Mouse (Mus musculus) splenic B cell, adult 2 months (primary cell): ENCODE measurements around the gene Adora2a.
"Not testable (repeated sequence)": the region's sequence is repeated elsewhere in the genome, so short reads cannot be mapped to it uniquely, and the experiment has no call there.

Experiments used
- DNase-seq: peaks from one replicate; pipeline ENCODE4 v3.0.0-alpha.2; 2011; ENCODE audit warnings: low read depth, low spot score
- H3K27me3 ChIP-seq: 2 replicates; pipeline ENCODE4 v1.6.1; 2012; ENCODE audit warnings: mild to moderate bottlenecking, low read length, moderate library complexity, mixed read lengths; ENCODE audit not compliant: control insufficient read depth, poor library complexity, insufficient read depth, severe bottlenecking
- H3K36me3 ChIP-seq: 2 replicates; pipeline ENCODE4 v1.6.1; 2012; ENCODE audit warnings: mild to moderate bottlenecking, low read length, moderate library complexity, mixed read lengths; ENCODE audit not compliant: control insufficient read depth, poor library complexity, insufficient read depth, severe bottlenecking

Gene Adora2a

DNA sequence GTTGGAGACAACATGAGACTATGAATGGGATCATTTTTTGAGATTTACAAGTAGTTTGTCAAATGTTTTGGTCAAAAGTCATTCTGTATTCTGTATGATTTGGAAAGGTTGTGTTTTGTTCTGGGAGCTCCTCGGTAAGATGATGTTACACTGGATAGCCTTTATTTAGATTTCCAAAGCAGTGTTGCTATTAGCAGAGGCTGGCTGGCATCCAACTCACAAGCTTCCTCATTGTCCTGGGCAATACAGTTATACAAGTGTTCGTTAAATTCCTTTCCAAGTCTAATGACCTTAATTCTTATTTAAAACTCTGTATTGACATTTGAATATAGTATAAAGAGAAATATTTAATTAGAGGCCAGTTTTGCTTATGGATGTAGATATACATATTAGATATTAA lies 28.6 kb downstream of the Adora2a start:
- Histone ChIP-seq H3K36me3 (no peaks in the 10 kb centered on the region), H3K27me3 (no peaks in the 10 kb centered on the region)
- DNase-seq, result no peak

DNA sequence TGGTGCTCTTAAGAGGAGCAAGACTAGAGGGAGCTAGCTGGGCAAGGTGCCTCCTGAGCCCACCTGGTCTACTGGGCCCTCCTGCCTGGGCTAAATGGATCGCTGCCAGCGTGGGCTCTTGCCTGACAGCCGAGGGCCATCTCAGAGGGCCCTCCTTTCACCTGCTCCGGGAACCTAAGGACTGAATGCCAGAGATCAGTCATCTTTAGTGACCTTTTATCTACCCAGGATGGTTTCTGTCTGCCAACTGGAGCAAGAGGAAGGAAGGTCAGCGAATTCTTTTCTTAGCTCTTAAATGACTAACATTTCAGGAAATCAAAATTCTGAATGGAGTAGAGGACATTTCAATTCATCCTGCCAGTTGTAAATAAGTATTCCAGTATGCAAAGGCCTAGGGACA lies 33.9 kb downstream of the Adora2a start:
- H3K36me3 ChIP-seq, result no peaks in the 10 kb centered on the region
- no peak for DNase-seq
- no peaks in the 10 kb centered on the region for H3K27me3 ChIP-seq

- no peaks in the 10 kb centered on the region for H3K27me3 ChIP-seq
- no peaks in the 10 kb centered on the region for H3K36me3 ChIP-seq
- no peak for DNase-seq
Measured at GRCm38 (mm10) chr10:75352541-75352940, 35.9 kb downstream of the Adora2a start.

- not testable (repeated sequence) for H3K27me3 ChIP-seq, DNase-seq, H3K36me3 ChIP-seq
Measured at GRCm38 (mm10) chr10:75353838-75354241, 37.2 kb downstream of the Adora2a start.

GRCm38 (mm10) chr10:75355341-75355740 lies 38.7 kb downstream of the Adora2a start:
- no peak for DNase-seq
- Histone ChIP-seq H3K36me3 (no peaks in the 10 kb centered on the region), H3K27me3 (no peaks in the 10 kb centered on the region)

DNA sequence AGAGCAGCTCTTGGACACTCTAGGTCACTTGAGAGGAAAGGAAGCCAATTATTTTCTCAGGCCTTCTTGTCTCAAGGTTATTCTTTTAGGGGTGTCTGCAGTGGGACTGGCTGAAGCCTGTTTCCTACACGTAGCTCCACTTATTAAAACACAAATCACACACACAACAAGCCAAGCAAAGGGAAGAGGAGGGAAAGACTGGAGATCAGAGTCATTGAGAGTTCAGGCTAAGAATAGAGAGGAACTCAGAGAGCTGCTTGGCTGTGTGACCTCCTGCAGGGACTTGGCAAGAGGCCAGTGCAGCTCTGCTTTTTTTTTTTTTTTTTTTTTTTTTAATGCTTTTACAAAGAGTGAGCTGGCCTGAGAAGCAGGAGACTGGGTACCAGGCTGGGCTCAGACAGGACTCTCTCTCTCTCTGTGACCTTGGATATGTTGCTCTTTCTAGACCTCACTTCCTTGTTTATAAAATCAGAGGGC lies 47.6 kb downstream of the Adora2a start:
- not testable (repeated sequence) for H3K36me3 ChIP-seq, H3K27me3 ChIP-seq
- DNase-seq, result peak; percentile 11

GRCm38 (mm10) chr10:75364796-75365195 lies 48.1 kb downstream of the Adora2a start:
- peak; percentile 21 for DNase-seq
- Histone ChIP-seq H3K36me3 (no peaks in the 10 kb centered on the region), H3K27me3 (no peaks in the 10 kb centered on the region)

DNA sequence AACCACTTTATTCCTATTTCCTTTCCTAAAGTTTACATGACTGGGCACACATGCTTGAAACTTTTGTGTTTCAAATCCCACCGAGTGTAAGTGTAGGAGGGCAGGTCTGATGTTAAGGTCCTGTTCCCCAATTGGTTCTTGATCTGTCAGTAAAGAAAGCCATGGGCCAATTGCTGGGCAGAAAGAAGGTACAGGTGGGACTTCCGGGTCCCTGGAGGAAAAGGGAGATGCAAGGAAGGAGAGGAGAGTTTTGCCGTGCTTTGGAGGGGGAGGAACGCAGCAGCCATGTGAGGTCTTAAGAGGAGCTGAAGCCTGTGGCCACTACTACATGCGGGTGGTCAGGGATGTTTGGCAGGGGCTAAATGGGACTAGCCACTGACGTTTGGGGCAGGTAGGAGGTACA lies 48.6 kb downstream of the Adora2a start:
- DNase-seq, result peak; percentile 44

DNA sequence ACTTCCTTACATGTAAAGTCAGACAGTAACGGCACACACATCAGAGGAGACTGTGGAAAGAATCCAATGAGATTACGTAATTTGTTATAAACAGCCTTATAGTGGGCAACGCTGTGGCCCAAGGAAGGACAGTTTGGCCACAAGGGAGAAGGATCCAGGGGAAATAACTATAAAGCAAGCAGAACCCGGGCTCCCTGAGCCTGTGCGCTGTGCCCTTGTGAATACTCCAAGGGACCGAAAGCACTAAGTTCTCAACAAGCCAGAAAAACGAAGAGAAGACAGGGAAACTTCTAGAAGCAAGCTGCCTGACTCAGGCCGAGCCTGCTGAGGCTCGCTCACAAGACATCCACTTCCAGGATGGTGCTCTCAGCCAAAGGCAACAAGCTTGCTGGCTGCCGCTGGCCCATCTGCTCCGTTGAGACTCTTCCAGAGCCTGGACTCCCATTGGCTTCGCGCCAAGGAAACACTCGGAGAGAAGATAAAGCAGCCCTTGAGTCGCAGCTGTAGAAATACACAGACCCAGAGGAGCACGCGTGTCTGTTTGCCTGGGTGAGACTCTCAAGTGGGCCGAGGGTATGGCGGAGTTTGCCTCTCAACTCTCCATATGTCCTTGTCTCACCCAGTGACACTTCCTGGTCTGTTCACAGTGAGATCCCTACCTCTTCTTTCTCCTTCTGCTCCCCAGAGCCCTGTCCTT lies 57.1 kb downstream of the Adora2a start:
- not testable (repeated sequence) for DNase-seq, H3K27me3 ChIP-seq, H3K36me3 ChIP-seq

More for the DNA sequence above, 48.6 kb downstream of the Adora2a start:
- Histone ChIP-seq H3K27me3 (no peaks in the 10 kb centered on the region), H3K36me3 (no peaks in the 10 kb centered on the region)

DNA sequence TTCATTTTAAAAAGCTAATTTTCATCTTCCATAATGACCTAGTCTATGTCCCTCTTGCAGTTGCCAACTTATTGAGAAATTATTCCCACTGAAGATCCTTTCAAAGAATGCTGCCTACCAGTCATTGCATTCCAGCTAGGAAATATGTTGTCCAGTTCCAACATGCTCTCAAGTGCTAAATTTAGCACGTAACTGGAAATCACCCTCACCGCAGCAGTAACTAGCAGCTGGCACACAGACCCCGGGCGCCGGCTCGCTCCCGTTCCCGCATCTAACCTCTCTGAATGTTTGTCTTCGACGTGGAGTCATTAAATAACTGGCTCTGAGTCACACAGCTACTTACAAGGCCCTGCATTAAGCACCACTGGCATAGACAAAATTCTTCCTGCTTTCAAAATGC lies 62.0 kb downstream of the Adora2a start:
- no peaks in the 10 kb centered on the region for H3K36me3 ChIP-seq
- no peak for DNase-seq
- H3K27me3 ChIP-seq, result no peaks in the 10 kb centered on the region
